Mouse (Mus musculus): Measurements from ENCODE around the gene Uvrag. TPM values are rescaled to one million over a fixed set of nuclear protein-coding genes. Genes with fewer than 3 reads are reported as not detected.

Gene Uvrag
- polyA plus RNA-seq, 1 experiment from 2014 or later, result 18.7 TPM

DNA sequence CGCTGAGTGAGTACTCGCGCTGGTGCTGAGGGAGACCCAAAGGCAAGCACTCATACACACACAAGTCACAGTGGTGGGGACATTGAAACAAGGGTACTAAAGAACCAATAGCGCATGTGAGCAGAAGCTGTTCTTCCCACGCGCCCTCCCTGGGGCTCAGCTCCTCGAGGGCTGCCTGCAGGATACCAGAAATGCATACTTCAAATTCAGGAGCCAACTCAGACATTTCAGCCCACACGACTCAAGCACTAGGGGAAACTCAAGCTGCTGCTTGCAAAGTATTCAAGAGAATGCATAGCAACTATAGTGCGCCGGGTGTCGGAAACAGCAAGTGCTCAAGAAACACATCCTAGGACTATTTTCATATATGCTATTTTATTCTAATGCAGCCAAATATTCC, 3.7 kb upstream of the Uvrag start:
- WGBS, result 63% methylated on average over 11 of the region's 11 CpGs

GRCm38 (mm10) chr7:99143244-99143643, 2.3 kb upstream of the Uvrag start:
- no peak for ATAC-seq (ENCODE audit: low FRiP score, low TSS enrichment)
- H3K4me3 ChIP-seq (ENCODE audit: low read length), result no peak overlapping the region
- H3K9me3 ChIP-seq (ENCODE audit: low read length), result no peaks in the 10 kb centered on the region
- H3K27me3 ChIP-seq (ENCODE audit: insufficient read depth, low read length), result no peaks in the 10 kb centered on the region
- no peak overlapping the region for H3K27ac ChIP-seq (ENCODE audit: low read length)
- H3K4me2 ChIP-seq (replicated peaks; ENCODE audit: low read depth, low read length), result no peak overlapping the region
- 40% methylated on average over 3 of the region's 3 CpGs for WGBS
- H3K4me1 ChIP-seq (ENCODE audit: insufficient read depth, low read length), result peaks cover 22% of the 10 kb centered on the region
- H3K36me3 ChIP-seq (ENCODE audit: insufficient read depth, low read length), result no peaks in the 10 kb centered on the region
- H3K9ac ChIP-seq (replicated peaks; ENCODE audit: low read length), result no peak overlapping the region

More for the DNA sequence above, 3.7 kb upstream of the Uvrag start:
- Histone ChIP-seq H3K9me3 (ENCODE audit: low read length) (no peaks in the 10 kb centered on the region), H3K4me2 (replicated peaks; ENCODE audit: low read depth, low read length) (no peak overlapping the region), H3K27ac (ENCODE audit: low read length) (no peak overlapping the region), H3K27me3 (ENCODE audit: insufficient read depth, low read length) (no peaks in the 10 kb centered on the region), H3K4me1 (ENCODE audit: insufficient read depth, low read length) (peaks cover 15% of the 10 kb centered on the region), H3K36me3 (ENCODE audit: insufficient read depth, low read length) (no peaks in the 10 kb centered on the region), H3K9ac (replicated peaks; ENCODE audit: low read length) (no peak overlapping the region), H3K4me3 (ENCODE audit: low read length) (no peak overlapping the region)
- no peak for ATAC-seq (ENCODE audit: low FRiP score, low TSS enrichment)

- no peak for ATAC-seq (ENCODE audit: low FRiP score, low TSS enrichment)
- WGBS, result 29% methylated on average over 12 of the region's 12 CpGs
- Histone ChIP-seq H3K36me3 (ENCODE audit: insufficient read depth, low read length) (no peaks in the 10 kb centered on the region), H3K27me3 (ENCODE audit: insufficient read depth, low read length) (no peaks in the 10 kb centered on the region), H3K4me1 (ENCODE audit: insufficient read depth, low read length) (peaks cover 19% of the 10 kb centered on the region), H3K4me2 (replicated peaks; ENCODE audit: low read depth, low read length) (peak overlapping the region; percentile 88), H3K4me3 (ENCODE audit: low read length) (peak overlapping the region; percentile 97), H3K9me3 (ENCODE audit: low read length) (no peaks in the 10 kb centered on the region), H3K27ac (ENCODE audit: low read length) (peak overlapping the region; percentile 25; the same call in 1 of the 2 replicates), H3K9ac (replicated peaks; ENCODE audit: low read length) (peak overlapping the region; percentile 43; the same call in 1 of the 2 replicates)
Observed at GRCm38 (mm10) chr7:99141919-99142606, 1.1 kb upstream of the Uvrag start.

GRCm38 (mm10) chr7:99140511-99140910, 430 bp downstream of the Uvrag start:
- H3K4me3 ChIP-seq (ENCODE audit: low read length), result peak overlapping the region; percentile 97
- H3K27me3 ChIP-seq (ENCODE audit: insufficient read depth, low read length), result no peaks in the 10 kb centered on the region
- no peak; the same call in 1 of the 2 replicates for ATAC-seq (ENCODE audit: low FRiP score, low TSS enrichment)
- under 1% methylated on average over 36 of the region's 39 CpGs for WGBS
- no peaks in the 10 kb centered on the region for H3K9me3 ChIP-seq (ENCODE audit: low read length)
- peak overlapping the region; percentile 88 for H3K27ac ChIP-seq (ENCODE audit: low read length)
- no peaks in the 10 kb centered on the region for H3K36me3 ChIP-seq (ENCODE audit: insufficient read depth, low read length)
- peak overlapping the region; percentile 91 for H3K4me2 ChIP-seq (replicated peaks; ENCODE audit: low read depth, low read length)
- peak overlapping the region; percentile 93 for H3K9ac ChIP-seq (replicated peaks; ENCODE audit: low read length)
- H3K4me1 ChIP-seq (ENCODE audit: insufficient read depth, low read length), result peaks cover 20% of the 10 kb centered on the region

DNA sequence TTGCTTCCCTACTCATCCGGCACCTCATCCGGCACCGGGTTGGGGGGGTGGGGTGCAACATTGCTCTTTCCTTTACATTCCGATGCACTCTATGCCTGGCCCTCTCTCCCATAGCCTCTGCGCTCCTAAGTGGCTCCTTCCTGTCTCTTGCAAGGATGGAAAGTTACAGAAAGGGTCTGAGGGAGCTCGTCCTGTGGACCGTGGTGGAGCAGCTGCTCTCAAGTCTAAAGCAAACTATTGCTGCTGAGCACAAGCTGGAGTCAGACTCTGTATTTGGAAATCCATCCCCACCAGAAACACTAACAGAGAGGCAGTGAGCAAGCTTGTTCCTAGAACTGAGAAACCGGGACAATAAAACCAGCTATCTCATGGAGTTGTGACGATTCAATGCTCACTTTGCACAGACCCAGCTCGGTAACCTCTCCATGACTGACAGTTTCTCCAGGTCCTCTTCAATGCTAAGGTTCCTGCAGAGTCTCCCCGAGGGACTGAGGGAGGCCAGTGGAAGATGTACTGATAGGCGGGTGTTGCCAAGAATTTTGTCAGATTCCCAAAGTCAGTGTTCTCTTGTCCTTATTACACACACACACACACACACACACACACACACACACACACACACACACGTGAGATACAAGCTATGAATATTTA, 975 bp downstream of the Uvrag start:
- peak overlapping the region; percentile 97 for H3K4me3 ChIP-seq (ENCODE audit: low read length)
- H3K36me3 ChIP-seq (ENCODE audit: insufficient read depth, low read length), result peaks cover 3% of the 10 kb centered on the region; the same call in 1 of the 2 replicates
- ATAC-seq (ENCODE audit: low FRiP score, low TSS enrichment), result no peak
- peak overlapping the region; percentile 93 for H3K9ac ChIP-seq (replicated peaks; ENCODE audit: low read length)
- 0 out of 2 replicates have a peak, but pooled peaks cover 3% of the 10 kb centered on the region for H3K9me3 ChIP-seq (ENCODE audit: low read length)
- WGBS, result under 1% methylated on average over 13 of the region's 13 CpGs
- peaks cover 20% of the 10 kb centered on the region for H3K4me1 ChIP-seq (ENCODE audit: insufficient read depth, low read length)
- H3K27ac ChIP-seq (ENCODE audit: low read length), result peak overlapping the region; percentile 88
- H3K4me2 ChIP-seq (replicated peaks; ENCODE audit: low read depth, low read length), result peak overlapping the region; percentile 91
- H3K27me3 ChIP-seq (ENCODE audit: insufficient read depth, low read length), result no peaks in the 10 kb centered on the region

GRCm38 (mm10) chr7:99137541-99137940, 3.4 kb downstream of the Uvrag start:
- Histone ChIP-seq H3K4me2 (replicated peaks; ENCODE audit: low read depth, low read length) (no peak overlapping the region), H3K4me1 (ENCODE audit: insufficient read depth, low read length) (peaks cover 23% of the 10 kb centered on the region), H3K36me3 (ENCODE audit: insufficient read depth, low read length) (peaks cover 3% of the 10 kb centered on the region; the same call in 1 of the 2 replicates), H3K27me3 (ENCODE audit: insufficient read depth, low read length) (no peaks in the 10 kb centered on the region), H3K9ac (replicated peaks; ENCODE audit: low read length) (no peak overlapping the region), H3K9me3 (ENCODE audit: low read length) (0 out of 2 replicates have a peak, but pooled peaks cover 3% of the 10 kb centered on the region), H3K4me3 (ENCODE audit: low read length) (no peak overlapping the region), H3K27ac (ENCODE audit: low read length) (no peak overlapping the region)
- WGBS, result over 99% methylated on average over 4 of the region's 4 CpGs
- ATAC-seq (ENCODE audit: low FRiP score, low TSS enrichment), result no peak

GRCm38 (mm10) chr7:99136789-99137188, 4.2 kb downstream of the Uvrag start:
- Histone ChIP-seq H3K27ac (ENCODE audit: low read length) (no peak overlapping the region), H3K4me2 (replicated peaks; ENCODE audit: low read depth, low read length) (no peak overlapping the region), H3K36me3 (ENCODE audit: insufficient read depth, low read length) (peaks cover 3% of the 10 kb centered on the region; the same call in 1 of the 2 replicates), H3K4me1 (ENCODE audit: insufficient read depth, low read length) (peaks cover 27% of the 10 kb centered on the region), H3K9ac (replicated peaks; ENCODE audit: low read length) (no peak overlapping the region), H3K9me3 (ENCODE audit: low read length) (0 out of 2 replicates have a peak, but pooled peaks cover 3% of the 10 kb centered on the region), H3K27me3 (ENCODE audit: insufficient read depth, low read length) (no peaks in the 10 kb centered on the region), H3K4me3 (ENCODE audit: low read length) (no peak overlapping the region)
- 48% methylated on average over 6 of the region's 6 CpGs for WGBS
- ATAC-seq (ENCODE audit: low FRiP score, low TSS enrichment), result no peak

DNA sequence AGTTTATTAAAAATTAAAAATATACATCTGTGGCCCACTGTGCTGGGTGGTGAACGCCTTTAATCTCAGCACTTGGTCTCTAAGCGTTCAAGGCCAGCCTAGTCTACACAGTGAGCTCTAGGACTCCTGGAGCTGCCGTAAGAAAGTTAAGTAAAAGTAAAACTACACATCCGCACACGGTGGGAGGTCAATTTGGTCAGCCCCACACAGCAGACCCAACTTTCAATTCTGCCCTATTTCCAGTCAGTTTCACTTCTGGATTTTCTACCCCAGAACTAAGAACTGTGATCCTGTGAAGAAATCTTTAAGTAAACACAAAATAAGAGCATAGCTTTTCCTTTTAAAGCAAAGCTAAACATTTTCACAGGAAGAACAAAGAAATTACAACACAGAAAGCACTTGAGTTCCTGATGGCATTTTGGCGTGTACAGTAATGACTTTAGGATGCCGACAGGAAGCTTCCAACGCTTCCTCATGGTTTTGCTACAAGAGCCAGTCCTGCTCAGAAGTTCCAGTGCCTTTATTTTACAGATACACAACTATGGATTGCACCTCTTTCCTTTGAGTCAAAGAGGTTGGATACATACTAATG, 7.0 kb downstream of the Uvrag start:
- peaks cover 23% of the 10 kb centered on the region for H3K4me1 ChIP-seq (ENCODE audit: insufficient read depth, low read length)
- peak overlapping the region; percentile 58 for H3K27ac ChIP-seq (ENCODE audit: low read length)
- H3K27me3 ChIP-seq (ENCODE audit: insufficient read depth, low read length), result no peaks in the 10 kb centered on the region
- peaks cover 3% of the 10 kb centered on the region; the same call in 1 of the 2 replicates for H3K36me3 ChIP-seq (ENCODE audit: insufficient read depth, low read length)
- no peak overlapping the region for H3K4me3 ChIP-seq (ENCODE audit: low read length)
- H3K9ac ChIP-seq (replicated peaks; ENCODE audit: low read length), result no peak overlapping the region
- ATAC-seq (ENCODE audit: low FRiP score, low TSS enrichment), result no peak
- H3K4me2 ChIP-seq (replicated peaks; ENCODE audit: low read depth, low read length), result no peak overlapping the region
- 0 out of 2 replicates have a peak, but pooled peaks cover 3% of the 10 kb centered on the region for H3K9me3 ChIP-seq (ENCODE audit: low read length)
- 84% methylated on average over 8 of the region's 8 CpGs for WGBS

DNA sequence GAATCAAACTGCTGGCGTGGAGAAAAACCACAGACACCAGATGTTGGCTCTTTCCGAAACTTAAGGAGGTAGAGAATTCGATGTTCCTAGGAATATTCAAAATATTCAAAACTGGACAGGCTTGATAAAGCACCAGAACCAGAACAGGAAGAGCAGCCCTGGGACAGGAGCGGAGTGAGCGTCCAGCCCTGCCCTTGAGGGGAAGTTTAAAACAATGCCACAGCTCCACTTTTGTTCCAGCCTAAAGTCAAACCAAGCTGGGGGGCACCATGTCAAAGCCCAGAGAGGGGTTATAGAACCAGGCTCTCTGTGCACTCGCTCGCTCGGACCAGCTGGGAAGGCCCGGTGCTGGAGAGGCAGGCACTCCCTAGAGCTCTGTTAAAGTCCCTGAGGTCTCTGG, 8.3 kb downstream of the Uvrag start:
- no peak overlapping the region for H3K9ac ChIP-seq (replicated peaks; ENCODE audit: low read length)
- H3K27ac ChIP-seq (ENCODE audit: low read length), result peak overlapping the region; percentile 63
- peaks cover 36% of the 10 kb centered on the region for H3K4me1 ChIP-seq (ENCODE audit: insufficient read depth, low read length)
- 74% methylated on average over 9 of the region's 9 CpGs for WGBS
- peaks cover 3% of the 10 kb centered on the region; the same call in 1 of the 2 replicates for H3K36me3 ChIP-seq (ENCODE audit: insufficient read depth, low read length)
- H3K4me2 ChIP-seq (replicated peaks; ENCODE audit: low read depth, low read length), result peak overlapping the region; percentile 24; the same call in 1 of the 2 replicates
- no peak overlapping the region for H3K4me3 ChIP-seq (ENCODE audit: low read length)
- 0 out of 2 replicates have a peak, but pooled peaks cover 3% of the 10 kb centered on the region for H3K9me3 ChIP-seq (ENCODE audit: low read length)
- no peaks in the 10 kb centered on the region for H3K27me3 ChIP-seq (ENCODE audit: insufficient read depth, low read length)
- ATAC-seq (ENCODE audit: low FRiP score, low TSS enrichment), result no peak

All from kidney, embryonic 16.5 days (tissue).